Mouse (Mus musculus): ENCODE measurements around the gene Prm2.
"Not testable (repeated sequence)": the region's sequence is repeated elsewhere in the genome, so short reads cannot be mapped to it uniquely, and the experiment has no call there.

Gene Prm2

GRCm38 (mm10) chr16:10812865-10813371 is 17.0 kb upstream of the Prm2 start, which contains the start of gene Gm11172:
Gm11172 (plus strand) TSS chr16:10812915.
- DNase-seq (ENCODE audit: low spot score in 2 of 2), result no peak

GRCm38 (mm10) chr16:10810376-10810775 is 14.4 kb upstream of the Prm2 start:
- no peak for DNase-seq (ENCODE audit: low spot score in 2 of 2)

GRCm38 (mm10) chr16:10805789-10806527 is 10.0 kb upstream of the Prm2 start, which contains the start of gene Prm1:
Prm1 (minus strand) TSS chr16:10805839.
- DNase-seq (ENCODE audit: low spot score in 2 of 2), result no peak

GRCm38 (mm10) chr16:10802420-10802819 is 6.5 kb upstream of the Prm2 start:
- not testable (repeated sequence) for DNase-seq (ENCODE audit: low spot score in 2 of 2)

- no peak for DNase-seq (ENCODE audit: low spot score in 2 of 2)
Measured at GRCm38 (mm10) chr16:10790702-10791101, 5.2 kb downstream of the Prm2 start, which contains the start of gene Prm3. Prm3 (minus strand) TSS chr16:10790914.

- no peak for DNase-seq (ENCODE audit: low spot score in 2 of 2)
Measured at GRCm38 (mm10) chr16:10788866-10789265, 7.1 kb downstream of the Prm2 start.

- no peak for DNase-seq (ENCODE audit: low spot score in 2 of 2)
Measured at GRCm38 (mm10) chr16:10788271-10788670, 7.7 kb downstream of the Prm2 start, which contains the start of gene Tnp2. Tnp2 (minus strand) TSS chr16:10788660.

GRCm38 (mm10) chr16:10787548-10788058 is 8.3 kb downstream of the Prm2 start:
- DNase-seq (ENCODE audit: low spot score in 2 of 2), result no peak

GRCm38 (mm10) chr16:10786782-10787547 is 9.0 kb downstream of the Prm2 start:
- peak; percentile 51 to 60 for DNase-seq (ENCODE audit: low spot score in 2 of 2)

GRCm38 (mm10) chr16:10786288-10786687 is 9.6 kb downstream of the Prm2 start:
- DNase-seq (ENCODE audit: low spot score in 2 of 2), result peak; percentile 83 to 86

GRCm38 (mm10) chr16:10785371-10786231 is 10.3 kb downstream of the Prm2 start, which contains the start of gene Socs1:
Socs1 (minus strand) TSS chr16:10785536.
- DNase-seq (ENCODE audit: low spot score in 2 of 2), result peak; percentile 90 to 91

- peak; percentile 88 to 90 for DNase-seq (ENCODE audit: low spot score in 2 of 2)
Measured at GRCm38 (mm10) chr16:10784793-10785370, 11.1 kb downstream of the Prm2 start.

GRCm38 (mm10) chr16:10783883-10784792 is 11.8 kb downstream of the Prm2 start:
- peak; percentile 36 to 41 for DNase-seq (ENCODE audit: low spot score in 2 of 2)

- no peak for DNase-seq (ENCODE audit: low spot score in 2 of 2)
Measured at GRCm38 (mm10) chr16:10783451-10783850, 12.5 kb downstream of the Prm2 start.

- DNase-seq (ENCODE audit: low spot score in 2 of 2), result no peak
Measured at GRCm38 (mm10) chr16:10783152-10783434, 12.8 kb downstream of the Prm2 start.

- DNase-seq (ENCODE audit: low spot score in 2 of 2), result no peak
Measured at GRCm38 (mm10) chr16:10782377-10783151, 13.4 kb downstream of the Prm2 start.

GRCm38 (mm10) chr16:10781862-10782371 is 14.0 kb downstream of the Prm2 start:
- no peak for DNase-seq (ENCODE audit: low spot score in 2 of 2)

- DNase-seq (ENCODE audit: low spot score in 2 of 2), result no peak
Measured at GRCm38 (mm10) chr16:10780631-10781120, 15.3 kb downstream of the Prm2 start.

Measured in heart, adult 9 months (tissue).